Mouse (Mus musculus) stomach, embryonic 14.5 days (tissue): ENCODE results near the gene Mov10l1. TPM values are rescaled to one million over a fixed set of nuclear protein-coding genes. Genes with fewer than 3 reads are reported as not detected.

Experiments used
- ATAC-seq: fragments of 200-750 bp; cut with Nextera tagmentation; 2 replicates; pipeline ENCODE4 v1.8.0; 2017; ENCODE audit warnings: low read depth, moderate TSS enrichment; ENCODE audit not compliant: insufficient number of reproducible peaks, insufficient read depth, low FRiP score
- H3K27ac ChIP-seq: fragments of 300-500 bp; sonication (generic); 2 replicates; pipeline ENCODE4 v1.5.1; 2014; ENCODE audit warnings: mild to moderate bottlenecking, low read length, moderate library complexity, mixed read lengths
- H3K27me3 ChIP-seq: fragments of 300-500 bp; sonication (generic); 2 replicates; pipeline ENCODE4 v1.6.1; 2014; ENCODE audit warnings: low read length, control low read depth, mixed read lengths; ENCODE audit not compliant: control insufficient read depth, insufficient read depth
- H3K36me3 ChIP-seq: fragments of 300-500 bp; sonication (generic); 2 replicates; pipeline ENCODE4 v1.6.1; 2014; ENCODE audit warnings: mild to moderate bottlenecking, control low read depth, low read length, moderate library complexity, mixed read lengths; ENCODE audit not compliant: control insufficient read depth, insufficient read depth
- H3K4me1 ChIP-seq: fragments of 300-500 bp; sonication (generic); 2 replicates; pipeline ENCODE4 v1.6.1; 2014; ENCODE audit warnings: low read length, control low read depth, mixed read lengths; ENCODE audit not compliant: control insufficient read depth, insufficient read depth
- H3K4me2 ChIP-seq: fragments of 300-500 bp; sonication (generic); replicated peaks from 2 replicates; pipeline ENCODE4 v1.6.1; 2014; ENCODE audit warnings: low read depth, low read length, control low read depth
- H3K4me3 ChIP-seq: fragments of 300-500 bp; sonication (generic); 2 replicates; pipeline ENCODE4 v1.5.1; 2014; ENCODE audit warnings: low read depth, low read length, control low read depth
- H3K9ac ChIP-seq: fragments of 300-500 bp; sonication (generic); replicated peaks from 2 replicates; pipeline ENCODE4 v1.6.1; 2014; ENCODE audit warnings: low read depth, mild to moderate bottlenecking, control low read depth, low read length, moderate library complexity, mixed read lengths
- H3K9me3 ChIP-seq: fragments of 300-500 bp; sonication (generic); 2 replicates; pipeline ENCODE4 v1.6.1; 2016; ENCODE audit warnings: low read depth, low read length, control low read depth; ENCODE audit not compliant: control insufficient read depth
- WGBS: fragments of 180-500 bp; shearing (Covaris S2); extraction: QIAGEN DNeasy Blood & Tissue Kit; methylation state at CpG from one replicate; pipeline ENCODE4 v1.1.7; 2014; 5-methylcytosine and 5-hydroxymethylcytosine counted together
- polyA plus RNA-seq: library from polyadenylated mRNA; unstranded; fragments of >200 nt; fragmentation: Nextera tagmentation; extraction: Ambion mirVana; gene quantifications from 2 replicates; pipeline ENCODE4 v1.2.1, GENCODE M21; 2014

Mov10l1 gene
- polyA plus RNA-seq, 1 experiment from 2014 or later = not detected

GRCm38 (mm10) chr15:88998636-88999035 lies 15.9 kb downstream of the Mov10l1 start:
- Histone ChIP-seq H3K36me3 (no peaks in the 10 kb centered on the region), H3K27ac (no peak overlapping the region), H3K9me3 (no peaks in the 10 kb centered on the region), H3K4me2 (no peak overlapping the region), H3K4me3 (no peak overlapping the region), H3K4me1 (no peaks in the 10 kb centered on the region), H3K9ac (no peak overlapping the region), H3K27me3 (no peaks in the 10 kb centered on the region)
- 69% methylated on average over 8 of the region's 8 CpGs for WGBS
- no peak for ATAC-seq

- WGBS = 75% methylated on average over 2 of the region's 2 CpGs
- ATAC-seq = no peak
- Histone ChIP-seq H3K36me3 (no peaks in the 10 kb centered on the region), H3K4me2 (no peak overlapping the region), H3K4me3 (no peak overlapping the region), H3K27ac (no peak overlapping the region), H3K9ac (no peak overlapping the region), H3K9me3 (no peaks in the 10 kb centered on the region), H3K4me1 (no peaks in the 10 kb centered on the region), H3K27me3 (no peaks in the 10 kb centered on the region)
Observed at GRCm38 (mm10) chr15:88999124-88999523, 16.4 kb downstream of the Mov10l1 start.

- H3K4me1 ChIP-seq = no peaks in the 10 kb centered on the region
- no peak for ATAC-seq
- WGBS = 60% methylated on average over 2 of the region's 2 CpGs
Observed at GRCm38 (mm10) chr15:89000367-89000766, 17.7 kb downstream of the Mov10l1 start.

GRCm38 (mm10) chr15:89001245-89001644 lies 18.5 kb downstream of the Mov10l1 start:
- Histone ChIP-seq H3K9me3 (no peaks in the 10 kb centered on the region), H3K9ac (no peak overlapping the region), H3K27me3 (no peaks in the 10 kb centered on the region), H3K4me3 (no peak overlapping the region), H3K4me1 (no peaks in the 10 kb centered on the region), H3K4me2 (no peak overlapping the region), H3K27ac (no peak overlapping the region), H3K36me3 (no peaks in the 10 kb centered on the region)
- ATAC-seq = no peak
- 82% methylated on average over 3 of the region's 3 CpGs for WGBS

More at GRCm38 (mm10) chr15:89000367-89000766, 17.7 kb downstream of the Mov10l1 start:
- H3K9me3 ChIP-seq = no peaks in the 10 kb centered on the region
- H3K27ac ChIP-seq = no peak overlapping the region
- H3K4me2 ChIP-seq = no peak overlapping the region
- H3K27me3 ChIP-seq = no peaks in the 10 kb centered on the region
- no peak overlapping the region for H3K4me3 ChIP-seq
- H3K36me3 ChIP-seq = no peaks in the 10 kb centered on the region
- H3K9ac ChIP-seq = no peak overlapping the region

- H3K4me1 ChIP-seq = no peaks in the 10 kb centered on the region
- no peak overlapping the region for H3K27ac ChIP-seq
- no peak overlapping the region for H3K9ac ChIP-seq
- H3K4me2 ChIP-seq = no peak overlapping the region
- WGBS = 83% methylated on average over 7 of the region's 7 CpGs
- no peaks in the 10 kb centered on the region for H3K9me3 ChIP-seq
- H3K27me3 ChIP-seq = no peaks in the 10 kb centered on the region
- no peak overlapping the region for H3K4me3 ChIP-seq
- ATAC-seq = no peak
- no peaks in the 10 kb centered on the region for H3K36me3 ChIP-seq
Observed at GRCm38 (mm10) chr15:89007002-89007401, 24.3 kb downstream of the Mov10l1 start.

- Histone ChIP-seq H3K9ac (no peak overlapping the region), H3K4me2 (no peak overlapping the region), H3K9me3 (no peaks in the 10 kb centered on the region), H3K27me3 (no peaks in the 10 kb centered on the region), H3K4me3 (no peak overlapping the region), H3K27ac (no peak overlapping the region), H3K4me1 (no peaks in the 10 kb centered on the region), H3K36me3 (no peaks in the 10 kb centered on the region)
- 75% methylated on average over 5 of the region's 5 CpGs for WGBS
- no peak for ATAC-seq
Observed at GRCm38 (mm10) chr15:89007781-89008180, 25.1 kb downstream of the Mov10l1 start.

GRCm38 (mm10) chr15:89016722-89017121 lies 34.0 kb downstream of the Mov10l1 start:
- Histone ChIP-seq H3K27me3 (no peaks in the 10 kb centered on the region), H3K4me3 (no peak overlapping the region), H3K4me2 (no peak overlapping the region), H3K4me1 (no peaks in the 10 kb centered on the region), H3K27ac (no peak overlapping the region), H3K9me3 (no peaks in the 10 kb centered on the region), H3K9ac (no peak overlapping the region), H3K36me3 (no peaks in the 10 kb centered on the region)
- no peak for ATAC-seq
- 84% methylated on average over 3 of the region's 3 CpGs for WGBS

GRCm38 (mm10) chr15:89020085-89020484 lies 37.4 kb downstream of the Mov10l1 start:
- Histone ChIP-seq H3K27ac (no peak overlapping the region), H3K4me1 (no peaks in the 10 kb centered on the region), H3K4me2 (no peak overlapping the region), H3K27me3 (no peaks in the 10 kb centered on the region), H3K4me3 (no peak overlapping the region), H3K9ac (no peak overlapping the region), H3K9me3 (no peaks in the 10 kb centered on the region), H3K36me3 (no peaks in the 10 kb centered on the region)
- ATAC-seq = no peak
- 60% methylated on average over 7 of the region's 7 CpGs for WGBS

GRCm38 (mm10) chr15:89020492-89020891 lies 37.8 kb downstream of the Mov10l1 start:
- H3K36me3 ChIP-seq = no peaks in the 10 kb centered on the region
- no peaks in the 10 kb centered on the region for H3K27me3 ChIP-seq
- no peak overlapping the region for H3K27ac ChIP-seq
- no peaks in the 10 kb centered on the region for H3K4me1 ChIP-seq
- no peaks in the 10 kb centered on the region for H3K9me3 ChIP-seq
- H3K9ac ChIP-seq = no peak overlapping the region
- no peak overlapping the region for H3K4me3 ChIP-seq
- 84% methylated on average over 7 of the region's 7 CpGs for WGBS
- no peak overlapping the region for H3K4me2 ChIP-seq
- no peak for ATAC-seq
